Mouse (Mus musculus): ENCODE results near the gene Park7.
A peak's percentile ranks its signal among the peaks of the same experiment; 100 is the strongest.

Park7 gene

GRCm38 (mm10) chr4:150872681-150873080 is 41.6 kb downstream of the Park7 start:
- DNase-seq (ENCODE audit: low spot score): no peak

GRCm38 (mm10) chr4:150872139-150872651 is 42.0 kb downstream of the Park7 start:
- no peak for DNase-seq (ENCODE audit: low spot score)

- peak; percentile 75 for DNase-seq (ENCODE audit: low spot score)
These were observed 42.7 kb downstream of the Park7 start for GRCm38 (mm10) chr4:150871392-150872138.

GRCm38 (mm10) chr4:150870963-150871391 is 43.3 kb downstream of the Park7 start:
- no peak for DNase-seq (ENCODE audit: low spot score)

GRCm38 (mm10) chr4:150869276-150870197 is 44.7 kb downstream of the Park7 start:
- peak; percentile 65 for DNase-seq (ENCODE audit: low spot score)

- DNase-seq (ENCODE audit: low spot score): no peak
These were observed 45.4 kb downstream of the Park7 start for GRCm38 (mm10) chr4:150868859-150869258.

GRCm38 (mm10) chr4:150868161-150868560 is 46.1 kb downstream of the Park7 start:
- DNase-seq (ENCODE audit: low spot score): no peak

- no peak for DNase-seq (ENCODE audit: low spot score)
These were observed 47.7 kb downstream of the Park7 start for GRCm38 (mm10) chr4:150866494-150866893.

- DNase-seq (ENCODE audit: low spot score): no peak
These were observed 48.2 kb downstream of the Park7 start for GRCm38 (mm10) chr4:150866069-150866468.

GRCm38 (mm10) chr4:150865371-150865770 is 48.9 kb downstream of the Park7 start:
- no peak for DNase-seq (ENCODE audit: low spot score)

GRCm38 (mm10) chr4:150862626-150863375 is 51.4 kb downstream of the Park7 start:
- no peak for DNase-seq (ENCODE audit: low spot score)

- no peak for DNase-seq (ENCODE audit: low spot score)
These were observed 53.1 kb downstream of the Park7 start for GRCm38 (mm10) chr4:150861161-150861560.

- no peak for DNase-seq (ENCODE audit: low spot score)
These were observed 53.7 kb downstream of the Park7 start for GRCm38 (mm10) chr4:150860526-150860925.

GRCm38 (mm10) chr4:150855346-150855745 is 58.9 kb downstream of the Park7 start:
- DNase-seq (ENCODE audit: low spot score): no peak

GRCm38 (mm10) chr4:150854839-150855246 is 59.4 kb downstream of the Park7 start:
- DNase-seq (ENCODE audit: low spot score): peak; percentile 96

GRCm38 (mm10) chr4:150853680-150854461 is 60.4 kb downstream of the Park7 start, which contains the start of gene Errfi1:
Gene Errfi1 (plus strand): TSS chr4:150853919.
- peak; percentile 59 for DNase-seq (ENCODE audit: low spot score)

- peak; percentile 51 for DNase-seq (ENCODE audit: low spot score)
These were observed 61.8 kb downstream of the Park7 start for GRCm38 (mm10) chr4:150852479-150852878.

- DNase-seq (ENCODE audit: low spot score): no peak
These were observed 62.2 kb downstream of the Park7 start for GRCm38 (mm10) chr4:150852045-150852444.

- no peak for DNase-seq (ENCODE audit: low spot score)
These were observed 63.3 kb downstream of the Park7 start for GRCm38 (mm10) chr4:150850893-150851292.

- DNase-seq (ENCODE audit: low spot score): no peak
These were observed 64.3 kb downstream of the Park7 start for GRCm38 (mm10) chr4:150849964-150850363.

Measured in testis, postnatal 14 days (tissue).